Mouse (Mus musculus) cerebellum, adult 9-11 months (tissue): ENCODE measurements around the gene Nprl2.
A peak's percentile ranks its signal among the peaks of the same experiment; 100 is the strongest.
"Not testable (repeated sequence)": the region's sequence is repeated elsewhere in the genome, so short reads cannot be mapped to it uniquely, and the experiment has no call there.

ENCODE experiments used
- DNase-seq: peaks from one replicate; pipeline ENCODE4 v3.0.0; 2022

The Nprl2 gene

DNA sequence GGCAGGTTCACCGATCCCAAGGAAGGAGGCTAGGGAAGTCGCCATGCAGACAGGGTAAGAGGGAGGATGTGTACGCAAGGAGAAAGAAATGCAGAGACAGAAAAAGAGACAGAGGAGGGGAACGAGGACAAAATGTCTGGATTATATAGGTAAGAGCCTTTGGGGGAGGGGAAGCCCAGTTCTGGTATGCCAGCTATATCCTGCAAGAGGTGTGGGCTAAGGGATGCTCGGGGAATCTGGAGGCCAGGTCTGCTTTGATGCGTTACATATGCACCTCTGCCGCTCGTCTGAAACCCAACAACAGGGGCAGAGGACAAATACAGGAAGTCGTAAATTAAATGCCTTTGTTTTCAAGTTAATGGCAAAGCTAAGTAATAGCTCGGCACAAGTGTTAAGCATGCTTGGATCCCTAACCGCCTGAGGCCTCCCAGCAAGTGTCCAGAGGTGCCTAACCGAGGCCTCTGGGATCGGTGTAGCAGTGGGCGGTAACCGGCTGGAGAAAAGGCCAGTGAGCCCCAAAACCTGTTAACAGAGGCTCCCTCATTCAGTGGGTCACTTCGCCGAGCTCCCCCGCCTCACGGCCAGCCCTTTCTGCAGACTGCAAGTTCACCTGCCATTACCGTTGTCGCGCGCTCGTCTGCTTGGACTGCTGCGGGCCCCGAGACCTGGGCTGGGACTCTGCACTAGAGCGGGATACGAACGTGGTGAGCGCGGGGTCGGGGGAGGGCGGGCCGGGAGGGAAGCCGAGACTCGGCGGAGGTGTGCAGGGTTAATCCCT is 11.7 kb downstream of the Nprl2 start:
- DNase-seq = peak; percentile 78

DNA sequence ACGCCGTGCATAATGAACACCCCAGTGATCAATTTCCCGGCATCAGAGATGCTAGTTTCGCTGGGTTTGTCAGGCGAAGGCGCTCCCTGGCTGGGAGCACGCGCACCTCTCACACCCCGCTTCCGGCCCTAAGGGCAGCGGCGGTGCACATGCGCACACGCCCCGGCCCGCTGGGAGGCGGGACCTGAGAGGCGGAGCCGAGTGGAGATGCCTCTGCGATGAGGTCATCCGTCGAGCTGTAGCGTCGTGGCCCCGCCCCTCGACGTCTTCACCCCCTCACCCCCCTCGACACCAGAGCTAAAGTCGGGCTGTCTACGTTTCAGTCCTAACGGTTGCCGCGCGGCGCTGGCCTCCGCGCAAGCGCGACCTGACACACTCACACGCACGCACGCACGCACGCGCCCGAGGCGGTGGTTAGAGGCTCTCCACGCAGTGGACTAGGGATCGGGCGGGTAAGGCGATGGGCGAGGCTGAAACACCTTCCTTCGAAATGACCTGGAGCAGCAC is 12.3 kb downstream of the Nprl2 start:
- peak; percentile 97 for DNase-seq

DNA sequence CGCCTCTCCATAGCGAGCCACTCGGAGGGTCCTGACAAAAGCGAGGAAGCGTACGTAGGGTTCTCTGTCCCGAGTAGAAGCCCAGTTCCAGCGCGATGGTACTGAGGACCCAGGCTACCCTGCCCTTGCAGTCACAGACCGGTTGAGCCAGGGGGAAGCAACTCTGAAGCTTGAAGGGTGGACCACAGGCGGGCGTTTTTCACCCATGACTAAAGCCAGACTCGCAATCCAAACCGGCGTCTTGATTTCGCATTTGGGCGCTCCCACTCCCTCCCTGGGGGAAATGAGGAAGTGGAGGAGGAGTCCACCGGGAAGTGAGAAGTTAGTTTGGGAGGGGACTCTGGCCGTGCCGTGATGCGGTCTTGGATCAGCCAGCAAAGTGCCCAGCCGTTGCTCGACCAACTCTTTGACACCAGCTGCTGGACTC is 13.0 kb downstream of the Nprl2 start:
- no peak for DNase-seq

DNA sequence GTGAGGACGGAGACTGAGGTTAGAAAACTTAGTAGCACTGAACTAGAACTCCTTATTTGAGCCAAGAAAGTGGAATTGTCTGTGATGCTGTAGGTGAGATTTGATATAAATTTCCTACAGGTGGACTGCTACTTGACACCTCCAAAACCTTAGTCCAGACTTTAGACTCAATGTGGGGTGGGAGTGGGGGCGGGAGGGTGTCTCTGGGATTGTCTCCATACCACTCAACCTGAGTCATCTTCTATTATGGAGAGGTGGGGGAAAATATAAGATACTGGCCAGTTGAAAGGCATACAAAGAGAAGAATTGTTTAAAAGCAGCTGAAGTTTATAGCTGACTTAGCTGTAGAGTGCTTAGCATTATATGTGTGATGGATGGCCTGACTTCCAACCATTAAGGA is 13.7 kb downstream of the Nprl2 start:
- DNase-seq = no peak

DNA sequence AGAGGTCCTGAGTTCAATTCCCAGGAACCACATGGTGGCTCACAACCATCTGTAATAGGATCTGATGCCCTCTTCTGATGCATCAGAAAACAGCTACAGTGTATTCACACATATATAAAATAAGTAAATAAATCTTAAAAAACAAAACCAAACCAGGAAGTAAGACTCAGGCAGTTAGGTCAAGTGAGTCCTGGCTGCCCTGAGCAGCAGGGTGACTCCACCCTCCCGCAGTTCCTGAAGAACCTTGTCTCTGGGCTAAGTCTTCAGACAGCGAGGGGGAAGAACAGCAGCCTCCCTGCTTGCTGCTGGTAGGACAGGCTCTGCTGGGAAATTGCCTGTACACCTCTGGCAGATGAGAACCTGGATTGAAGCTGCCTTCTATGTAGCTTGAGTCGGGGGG is 14.3 kb downstream of the Nprl2 start:
- DNase-seq = no peak

DNA sequence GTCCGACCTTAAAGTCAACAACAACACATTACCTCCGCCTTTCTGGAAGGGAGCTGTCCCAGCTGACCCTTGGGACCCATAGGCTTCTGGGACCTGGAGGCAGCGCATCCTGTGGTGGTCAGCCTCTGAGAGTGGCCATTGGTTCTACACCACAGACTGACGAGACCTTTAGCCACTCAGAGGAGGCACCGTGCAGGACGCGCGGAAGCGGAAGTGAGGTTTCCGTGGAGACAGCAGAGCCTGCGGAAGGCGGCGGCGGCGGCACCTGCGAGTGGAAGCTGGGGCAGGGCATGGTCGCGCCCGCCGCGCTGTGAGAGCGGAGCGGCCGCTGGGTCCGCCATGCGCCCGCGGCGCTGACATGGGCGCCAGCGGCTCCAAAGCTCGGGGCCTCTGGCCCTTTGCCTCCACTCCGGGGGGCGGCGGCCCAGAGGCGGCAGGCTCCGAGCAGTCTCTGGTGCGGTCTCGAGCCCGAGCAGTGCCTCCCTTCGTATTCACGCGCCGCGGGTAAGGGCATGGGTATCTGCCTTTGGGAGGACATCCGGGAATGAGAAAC is 21.1 kb downstream of the Nprl2 start, which contains the start of gene Tusc2:
Tusc2 (plus strand) TSS at position 227 of the 553 bp plus-strand sequence.
- DNase-seq = peak; percentile 96

DNA sequence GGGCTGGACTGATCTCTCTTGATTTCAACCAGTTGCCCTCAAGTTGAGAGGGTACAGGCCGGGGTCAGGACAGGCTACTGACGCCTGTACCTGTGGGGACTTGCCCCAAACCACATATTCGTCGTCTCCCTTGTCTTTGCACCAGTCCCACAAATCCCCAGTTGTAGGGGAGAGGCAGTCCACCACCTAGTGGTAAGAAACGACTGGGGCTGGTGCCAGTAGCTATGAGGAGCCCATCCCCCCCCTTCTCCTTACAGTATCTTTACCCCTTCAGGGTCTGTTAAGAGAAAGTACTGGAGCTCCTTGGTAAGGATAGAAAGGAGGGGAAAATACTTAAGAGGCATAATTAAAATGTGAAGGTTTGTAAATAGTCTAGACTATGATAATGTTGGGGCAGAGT is 23.5 kb downstream of the Nprl2 start:
- not testable (repeated sequence) for DNase-seq

DNA sequence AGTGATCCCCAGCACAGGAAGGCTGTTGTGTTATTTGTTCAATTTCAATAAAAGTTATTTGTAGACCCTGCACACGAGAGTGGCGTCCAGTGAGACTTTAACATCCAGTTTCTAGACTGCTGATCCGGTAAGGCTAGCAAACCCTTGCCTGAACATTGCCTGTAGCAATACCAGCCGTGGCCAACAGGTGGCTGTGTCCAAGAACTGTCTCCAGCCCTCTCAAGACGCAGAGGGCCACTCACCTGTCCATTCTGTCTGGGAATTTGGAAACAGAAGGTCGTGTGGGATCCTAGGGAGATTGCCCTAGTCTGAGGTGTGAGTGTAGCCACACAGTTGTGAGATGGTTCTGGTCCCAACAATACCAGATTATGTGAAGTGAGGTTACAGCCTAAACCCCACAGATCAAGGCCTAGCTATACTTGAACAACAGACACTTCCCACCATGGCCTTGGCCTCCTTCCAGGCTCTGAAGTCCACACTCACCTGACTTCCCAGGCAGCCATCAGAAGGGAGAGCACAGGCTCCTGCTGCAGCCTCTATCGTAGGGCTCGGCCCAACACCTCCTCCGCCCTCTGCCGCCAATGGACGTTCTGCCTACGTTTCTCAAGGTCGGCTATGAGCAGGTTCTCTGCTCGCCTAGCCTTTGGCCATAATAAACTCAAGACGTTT is 24.1 kb downstream of the Nprl2 start:
- DNase-seq = peak; percentile 79

DNA sequence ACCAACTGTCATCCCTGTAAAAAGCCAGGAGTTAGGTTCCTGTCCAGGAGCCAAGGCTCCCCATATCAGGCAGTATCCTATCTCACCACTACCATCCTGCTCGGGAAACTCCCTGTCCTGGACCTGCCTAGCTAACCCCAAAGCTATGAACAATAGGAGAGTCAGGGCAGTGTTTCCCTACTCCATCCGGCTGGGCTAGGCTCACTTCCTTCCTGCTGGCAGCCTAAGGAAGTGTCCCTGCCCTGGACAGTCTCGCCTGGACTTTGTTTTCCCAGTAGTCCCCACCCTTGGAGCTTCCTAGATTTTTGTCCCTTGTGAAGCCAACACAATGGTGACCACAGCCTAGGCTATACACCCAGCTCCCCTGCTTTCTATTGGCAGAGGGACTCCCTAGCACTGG is 24.8 kb downstream of the Nprl2 start:
- no peak for DNase-seq

DNA sequence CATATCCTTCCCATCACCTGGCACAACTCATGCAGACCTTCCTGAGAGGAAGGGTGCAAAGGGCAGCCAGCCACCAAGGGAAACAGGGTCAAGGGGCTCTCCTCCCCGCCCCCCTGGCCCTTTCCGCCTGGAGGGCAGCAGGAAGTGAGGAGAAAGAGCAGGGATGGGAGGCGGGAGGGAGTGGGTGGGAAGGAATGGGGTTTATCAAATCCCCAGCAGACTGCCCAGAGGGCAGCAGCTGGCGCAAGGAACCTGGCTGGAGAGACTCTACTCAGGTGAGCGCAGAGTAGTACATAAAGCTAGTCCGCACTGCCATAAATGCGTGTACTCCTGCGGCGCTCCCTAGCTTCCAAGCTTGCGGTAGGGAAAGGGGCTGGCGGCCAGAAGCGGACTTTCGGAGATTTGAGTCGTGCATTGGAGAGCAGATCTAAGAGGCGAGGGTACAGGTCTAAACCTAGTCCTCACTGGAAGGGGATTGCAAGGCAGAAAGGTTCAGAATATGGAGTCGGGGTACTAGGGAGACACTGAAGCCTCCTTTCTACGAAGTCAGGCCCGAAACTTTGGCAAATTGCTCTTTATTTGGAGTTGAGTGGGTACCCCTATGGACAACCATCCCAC is 25.8 kb downstream of the Nprl2 start, which contains the start of gene Hyal2:
Hyal2 (plus strand) TSS at position 244 of the 618 bp plus-strand sequence.
- DNase-seq = no peak

DNA sequence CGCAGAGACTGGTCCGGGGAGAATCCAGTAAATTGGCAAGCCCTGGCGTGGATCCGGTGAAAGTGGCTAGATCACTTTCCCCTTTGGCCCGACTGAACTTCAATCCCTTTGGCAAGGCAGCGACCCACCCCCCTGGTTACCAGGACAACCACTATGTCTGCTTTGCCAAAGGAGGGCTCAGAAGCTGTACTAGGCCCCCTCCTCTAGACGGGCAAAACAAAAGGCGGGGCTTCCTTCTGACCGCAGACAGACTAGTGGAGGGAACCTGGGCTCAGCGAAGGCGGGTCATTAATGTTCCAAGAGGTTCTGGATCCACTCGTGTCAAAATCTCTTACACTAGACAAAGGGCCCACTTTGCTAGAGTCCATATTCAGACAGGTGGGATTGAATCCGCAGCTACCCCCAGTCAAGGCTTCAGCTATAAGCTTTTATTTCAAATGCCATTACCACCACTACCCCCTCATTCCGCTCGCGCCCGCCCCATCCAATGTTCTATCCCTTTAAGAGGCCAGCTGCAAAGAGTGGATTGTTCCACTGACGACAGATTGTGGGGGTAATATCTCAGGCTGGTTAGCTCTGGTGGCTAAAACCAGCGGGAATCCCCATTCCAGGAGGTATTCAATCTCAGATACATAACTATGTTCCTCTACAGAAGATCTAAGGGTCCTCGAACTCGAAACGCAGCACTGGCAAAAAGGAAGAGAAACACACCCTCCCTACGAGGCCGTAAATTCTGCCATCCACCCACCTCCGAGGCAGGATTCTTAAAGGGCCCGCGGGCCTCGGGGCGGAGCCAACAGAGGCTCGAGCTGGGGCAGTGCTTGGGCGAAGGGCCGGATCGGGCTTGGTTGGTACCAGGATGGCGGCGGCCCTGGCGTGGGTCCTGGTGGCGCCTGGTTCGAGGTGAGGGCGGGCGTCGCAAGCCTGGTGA is 26.6 kb downstream of the Nprl2 start:
- DNase-seq = peak; percentile 86

DNA sequence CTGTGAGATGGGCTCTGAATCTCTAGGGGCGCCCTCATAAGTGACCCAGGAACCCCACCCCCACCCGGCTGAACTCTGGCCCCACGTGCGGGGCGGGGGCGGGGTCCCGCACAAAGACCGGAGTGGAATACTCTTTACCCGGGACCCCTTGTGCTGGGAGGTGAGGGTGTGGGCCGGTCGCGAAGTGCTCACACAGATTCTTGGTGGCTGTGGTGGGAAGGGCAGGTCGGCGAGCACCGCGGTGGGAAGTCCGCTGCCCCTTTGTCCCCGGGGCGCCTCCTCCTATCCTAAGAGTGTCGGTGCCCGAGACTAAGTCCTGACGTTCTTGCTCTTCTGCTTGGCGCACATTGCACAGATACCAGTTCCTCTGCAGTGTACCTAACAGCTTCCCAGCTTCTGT is 27.2 kb downstream of the Nprl2 start:
- no peak for DNase-seq

DNA sequence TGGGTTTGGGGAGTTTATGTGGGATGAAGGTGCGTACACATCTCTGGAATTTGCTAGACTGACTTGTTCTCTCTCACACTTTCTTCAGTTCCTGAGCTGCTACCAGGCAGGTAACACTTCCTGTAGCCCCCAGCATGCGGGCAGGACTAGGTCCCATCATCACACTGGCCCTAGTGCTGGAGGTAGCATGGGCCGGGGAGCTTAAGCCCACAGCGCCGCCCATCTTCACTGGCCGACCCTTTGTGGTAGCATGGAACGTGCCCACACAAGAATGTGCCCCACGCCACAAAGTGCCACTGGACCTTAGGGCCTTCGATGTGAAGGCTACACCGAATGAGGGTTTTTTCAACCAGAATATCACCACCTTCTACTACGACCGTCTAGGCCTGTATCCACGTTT is 28.0 kb downstream of the Nprl2 start:
- DNase-seq = no peak

DNA sequence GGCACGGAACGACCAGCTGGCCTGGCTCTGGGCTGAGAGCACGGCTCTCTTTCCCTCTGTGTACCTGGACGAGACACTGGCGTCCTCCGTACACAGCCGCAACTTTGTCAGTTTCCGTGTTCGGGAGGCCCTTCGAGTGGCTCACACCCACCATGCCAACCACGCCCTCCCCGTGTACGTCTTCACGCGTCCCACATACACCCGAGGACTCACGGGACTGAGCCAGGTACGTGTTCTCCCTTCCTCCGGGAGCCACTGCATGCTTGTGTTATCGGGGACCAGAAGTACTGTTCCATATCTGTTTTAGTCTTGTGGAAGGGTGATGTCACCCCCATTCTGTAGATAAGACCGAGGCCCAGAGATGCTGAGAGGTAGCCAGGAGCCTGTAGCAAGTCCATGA is 28.8 kb downstream of the Nprl2 start:
- no peak for DNase-seq

DNA sequence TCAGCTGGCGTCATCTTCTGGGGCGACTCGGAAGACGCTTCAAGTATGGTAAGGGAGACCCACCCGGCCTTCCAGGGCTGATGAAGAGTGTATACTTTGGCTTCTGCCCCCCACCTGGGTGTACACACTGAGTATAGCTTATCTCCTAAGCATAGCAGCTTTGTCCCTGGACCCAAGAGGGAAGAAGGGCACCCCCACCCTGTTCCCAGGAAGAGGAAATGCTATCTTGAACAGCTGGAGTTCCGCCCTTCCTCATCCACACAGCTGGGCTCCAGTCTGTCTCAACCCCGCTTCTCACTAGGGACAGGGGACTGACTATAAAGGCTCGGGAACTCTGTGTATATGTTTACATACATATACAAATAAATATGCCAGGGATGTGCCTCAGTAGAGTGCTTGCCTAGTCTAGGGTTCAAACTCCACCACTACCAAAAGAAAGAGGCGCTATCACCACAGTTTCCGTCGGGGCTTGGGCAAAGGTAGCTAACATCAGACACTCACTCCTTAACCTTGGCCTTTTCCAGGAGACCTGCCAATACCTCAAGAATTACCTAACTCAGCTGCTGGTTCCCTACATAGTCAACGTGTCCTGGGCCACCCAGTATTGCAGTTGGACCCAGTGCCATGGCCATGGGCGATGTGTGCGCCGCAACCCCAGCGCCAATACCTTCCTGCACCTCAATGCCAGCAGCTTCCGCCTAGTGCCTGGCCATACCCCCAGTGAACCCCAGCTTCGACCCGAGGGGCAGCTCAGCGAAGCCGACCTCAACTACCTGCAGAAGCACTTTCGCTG is 29.7 kb downstream of the Nprl2 start:
- no peak for DNase-seq

DNA sequence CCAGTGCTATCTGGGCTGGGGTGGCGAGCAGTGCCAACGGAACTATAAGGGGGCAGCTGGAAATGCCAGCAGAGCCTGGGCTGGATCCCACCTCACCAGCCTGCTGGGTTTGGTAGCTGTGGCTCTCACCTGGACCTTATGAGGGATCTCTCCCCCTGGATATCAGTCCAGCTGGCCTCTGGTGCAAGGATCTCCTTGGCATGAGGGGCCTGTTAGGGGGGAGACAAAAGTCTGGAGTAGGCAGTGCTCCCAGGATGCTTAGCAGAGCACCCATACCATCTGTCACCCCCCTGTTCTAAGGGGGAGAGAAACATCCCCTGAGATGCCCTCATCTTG is 30.3 kb downstream of the Nprl2 start:
- no peak for DNase-seq

DNA sequence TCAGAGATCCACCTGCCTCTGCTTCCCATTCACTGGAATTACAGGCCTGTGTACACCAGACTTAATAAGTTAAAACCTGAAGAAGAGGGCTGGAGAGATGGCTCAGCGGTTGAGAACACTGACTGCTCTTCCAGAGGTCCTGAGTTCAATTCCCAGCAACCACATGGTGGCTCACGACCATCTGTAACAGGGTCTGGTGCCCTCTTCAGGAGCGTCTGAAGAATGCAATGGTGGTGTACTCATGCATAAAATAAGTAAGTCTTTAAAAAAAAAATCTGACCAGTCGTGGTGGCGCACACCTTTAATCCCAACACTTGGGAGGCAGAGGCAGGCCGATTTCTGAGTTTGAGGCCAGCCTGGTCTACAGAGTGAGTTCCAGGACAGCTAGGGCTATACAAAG is 31.7 kb downstream of the Nprl2 start:
- not testable (repeated sequence) for DNase-seq

DNA sequence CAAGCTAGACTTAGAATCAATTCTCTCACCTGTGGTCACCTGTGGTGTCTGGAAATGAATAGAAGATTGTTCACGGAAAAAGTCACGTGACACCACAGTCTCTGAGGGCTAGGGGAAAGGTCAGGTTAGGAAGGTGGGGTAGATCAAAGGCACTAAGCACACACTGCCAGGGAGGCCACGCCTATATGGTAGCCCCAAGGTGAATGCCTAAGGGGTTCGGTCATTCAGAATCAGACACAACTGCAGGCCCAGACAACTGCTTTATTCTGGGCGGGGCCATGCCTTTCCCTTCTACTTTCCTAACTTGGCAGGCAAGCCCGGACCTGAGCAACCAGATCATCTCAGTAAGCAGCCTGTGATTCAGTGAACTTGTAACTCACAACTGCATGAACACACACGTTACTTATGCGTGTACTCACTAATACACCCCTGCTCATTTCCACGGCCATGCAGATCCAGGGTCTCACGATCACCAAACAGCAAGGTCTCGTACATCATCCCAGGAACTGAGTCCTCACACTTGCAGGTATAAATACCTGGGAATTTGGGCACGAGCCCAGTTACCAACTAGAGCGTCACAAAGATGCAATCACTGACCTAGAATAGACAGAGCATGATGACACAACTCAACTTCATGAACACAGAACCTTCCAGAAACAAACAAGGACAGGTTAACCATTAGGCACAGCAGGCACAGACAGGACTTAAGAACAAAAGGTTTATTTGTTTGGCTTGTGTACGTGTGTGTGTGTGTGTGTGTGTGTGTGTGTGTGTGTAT is 33.7 kb downstream of the Nprl2 start:
- DNase-seq = no peak

DNA sequence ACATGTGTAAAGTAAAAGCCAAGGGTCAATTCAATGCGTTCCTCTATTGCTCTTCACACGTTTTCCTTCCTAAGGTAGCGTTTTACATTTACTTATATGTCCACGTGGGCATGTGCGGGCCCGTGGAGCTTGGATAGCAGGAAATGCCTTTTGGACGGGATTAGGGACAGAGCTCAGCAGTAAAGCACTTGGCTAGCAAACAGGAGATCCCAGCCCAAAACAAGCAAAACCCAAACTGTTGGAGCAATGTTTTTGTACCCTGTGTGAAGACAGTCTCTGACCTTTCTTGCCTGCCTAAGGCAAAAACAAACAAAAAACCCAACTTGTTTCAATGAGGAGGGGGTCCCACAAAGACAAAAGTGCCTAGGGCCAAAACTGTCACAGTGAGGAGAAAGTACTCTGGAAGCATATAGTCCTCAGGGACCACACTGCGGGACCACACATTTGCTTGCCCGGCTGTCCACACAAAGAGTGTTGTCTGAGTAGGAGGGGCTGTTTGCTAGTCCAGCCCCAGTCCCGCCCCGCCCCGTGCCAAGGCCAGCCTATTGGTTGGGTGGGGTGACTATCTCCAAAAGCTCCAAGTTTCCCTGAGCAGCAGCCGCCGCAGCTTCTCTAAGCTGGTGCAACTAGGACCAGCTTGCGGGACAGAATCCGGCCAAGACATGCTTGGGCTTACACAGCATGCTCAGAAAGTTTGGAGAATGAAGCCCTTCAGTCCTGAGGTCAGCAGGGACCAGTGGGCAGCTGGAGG is 34.5 kb downstream of the Nprl2 start, which contains the start of gene Hyal1:
Hyal1 (plus strand) TSS at position 571 of the 751 bp plus-strand sequence.
- DNase-seq = no peak

DNA sequence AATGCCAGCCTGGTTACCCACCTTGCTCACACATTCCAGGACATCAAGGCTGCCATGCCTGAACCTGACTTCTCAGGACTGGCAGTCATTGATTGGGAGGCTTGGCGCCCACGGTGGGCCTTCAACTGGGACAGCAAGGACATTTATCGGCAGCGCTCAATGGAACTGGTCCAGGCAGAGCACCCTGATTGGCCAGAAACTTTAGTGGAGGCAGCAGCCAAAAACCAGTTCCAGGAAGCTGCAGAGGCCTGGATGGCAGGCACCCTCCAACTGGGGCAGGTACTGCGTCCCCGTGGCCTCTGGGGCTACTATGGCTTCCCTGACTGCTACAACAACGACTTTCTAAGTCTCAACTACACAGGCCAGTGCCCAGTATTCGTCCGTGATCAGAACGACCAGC is 35.8 kb downstream of the Nprl2 start:
- no peak for DNase-seq
